Mouse (Mus musculus) bone marrow macrophage, adult 2 months (primary cell): ENCODE results near the gene Zfp933.

Source experiments
- CTCF ChIP-seq: IDR thresholded peaks from 2 replicates; pipeline ENCODE4 v1.5.1; 2012; ENCODE audit warnings: low read depth, mild to moderate bottlenecking, low read length, moderate library complexity
- POLR2A ChIP-seq: IDR thresholded peaks from 2 replicates; pipeline ENCODE4 v1.6.1; 2012; ENCODE audit warnings: mild to moderate bottlenecking, low read depth, low read length, borderline replicate concordance

DNA sequence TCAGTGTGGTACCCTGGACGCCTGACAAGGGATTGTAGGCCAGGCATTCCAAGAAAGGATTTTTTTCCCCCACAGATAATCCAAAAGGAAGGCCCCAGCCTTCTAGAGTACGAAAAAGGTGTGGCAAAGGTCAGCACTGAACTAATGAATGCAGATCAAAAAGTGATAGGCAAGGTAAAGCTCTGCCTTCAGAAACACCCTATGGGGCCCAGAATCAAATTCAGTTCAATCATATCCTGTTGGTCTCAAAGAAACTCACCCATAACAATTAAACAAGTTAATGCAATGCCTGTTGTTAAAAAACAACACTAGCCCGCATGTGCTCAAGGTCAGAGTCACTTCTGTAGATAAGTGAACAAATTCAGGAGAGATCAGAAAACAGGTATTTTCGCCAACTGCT lies 23.8 kb downstream of the Zfp933 start:
- no peak for TF ChIP-seq CTCF
- no peak for TF ChIP-seq POLR2A
